Mouse (Mus musculus) layer of hippocampus, adult 18-20 months (tissue): ENCODE data around the gene Mmp13. TPM values are rescaled to one million over a fixed set of nuclear protein-coding genes. Genes with fewer than 3 reads are reported as not detected.
"Not testable (repeated sequence)": the region's sequence is repeated elsewhere in the genome, so short reads cannot be mapped to it uniquely, and the experiment has no call there.

Experiments
- DNase-seq, 2 experiments: peaks; one replicate each; pipeline ENCODE4 v3.0.0; 2022; ENCODE audit warnings: low spot score in 2 of 2
- long read RNA-seq: library from polyadenylated mRNA; stranded (forward); transcript quantifications from one replicate; pipeline ENCODE4 v2.0.0, GENCODE M21; 2021
- total RNA-seq, 2 experiments: library from RNA; stranded (reverse); gene quantifications; 2 replicates each; pipeline ENCODE4 v1.2.3; 2021

Mmp13 gene
- not detected for total RNA-seq
- long read RNA-seq: 0 reads

GRCm38 (mm10) chr9:7272214-7272613 lies at the start of gene Mmp13:
Mmp13 (plus strand) TSS chr9:7272514.
- DNase-seq: no peak

GRCm38 (mm10) chr9:7238619-7239018 lies 33.7 kb upstream of the Mmp13 start:
- no peak for DNase-seq

- DNase-seq: no peak
Measured at GRCm38 (mm10) chr9:7239967-7240366, 32.3 kb upstream of the Mmp13 start.

- DNase-seq: no peak
Measured at GRCm38 (mm10) chr9:7252797-7253654, 19.3 kb upstream of the Mmp13 start.

- DNase-seq: no peak
Measured at GRCm38 (mm10) chr9:7261667-7262066, 10.6 kb upstream of the Mmp13 start.

DNA sequence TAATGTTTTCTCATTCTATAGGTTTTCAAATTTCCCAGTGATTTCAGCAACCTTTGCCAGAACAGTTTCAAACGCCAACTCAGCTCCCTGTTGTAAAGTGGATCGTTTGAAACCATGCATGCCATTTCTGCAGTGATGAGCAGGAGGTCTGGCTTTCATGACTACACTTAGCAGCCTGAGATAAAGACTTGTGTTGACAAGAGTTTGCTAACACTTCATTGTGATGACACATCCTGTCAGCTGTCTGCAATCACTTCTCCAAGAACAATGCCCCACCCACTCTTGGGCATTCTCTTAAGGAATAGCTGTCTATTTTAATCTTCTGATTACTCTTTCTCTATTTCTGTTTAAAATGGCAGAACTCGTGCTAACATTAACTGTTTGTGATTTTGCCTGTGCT lies 2.2 kb upstream of the Mmp13 start:
- DNase-seq: peak in 1 of 2 experiments; percentile 11

GRCm38 (mm10) chr9:7282565-7283302 lies 10.4 kb downstream of the Mmp13 start:
- no peak for DNase-seq

DNA sequence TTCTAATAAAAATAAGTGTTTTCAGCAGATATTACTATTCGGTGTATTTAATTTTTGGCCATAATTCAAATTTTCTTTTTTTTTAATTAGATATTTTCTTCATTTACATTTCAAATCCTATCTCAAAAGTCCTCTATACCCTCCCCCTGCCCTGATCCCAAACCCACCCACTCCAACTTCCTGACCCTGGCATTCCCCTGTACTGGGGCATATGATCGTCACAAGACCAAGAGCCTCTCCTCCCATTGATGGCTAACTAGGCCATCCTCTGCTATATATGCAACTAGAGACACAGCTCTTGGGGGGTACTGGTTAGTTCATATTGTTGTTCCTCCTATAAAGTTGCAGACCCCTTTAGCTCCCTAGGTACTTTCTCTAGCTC lies 11.0 kb downstream of the Mmp13 start:
- DNase-seq: not testable (repeated sequence)

GRCm38 (mm10) chr9:7289501-7289900 lies 17.2 kb downstream of the Mmp13 start:
- no peak for DNase-seq

DNA sequence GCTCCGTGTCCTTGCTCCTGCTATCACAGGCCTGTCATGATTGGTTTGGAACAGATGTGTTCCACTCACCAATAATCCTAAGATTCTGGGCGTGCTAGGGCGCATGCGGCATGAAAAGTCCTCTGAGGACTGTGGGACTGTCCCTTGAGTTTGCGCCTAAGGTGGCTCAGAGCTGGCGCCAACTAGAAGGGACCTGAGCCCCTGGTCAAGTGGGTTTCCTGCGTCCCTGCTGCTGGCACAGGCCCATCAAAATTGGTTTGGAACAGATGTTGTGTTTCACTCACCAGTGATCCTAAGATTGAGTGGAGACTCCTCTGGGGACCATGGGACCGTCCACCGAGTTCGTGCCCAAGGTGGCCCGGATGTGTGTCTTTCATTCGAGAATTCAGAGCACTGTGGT lies 17.6 kb downstream of the Mmp13 start:
- DNase-seq: no peak

DNA sequence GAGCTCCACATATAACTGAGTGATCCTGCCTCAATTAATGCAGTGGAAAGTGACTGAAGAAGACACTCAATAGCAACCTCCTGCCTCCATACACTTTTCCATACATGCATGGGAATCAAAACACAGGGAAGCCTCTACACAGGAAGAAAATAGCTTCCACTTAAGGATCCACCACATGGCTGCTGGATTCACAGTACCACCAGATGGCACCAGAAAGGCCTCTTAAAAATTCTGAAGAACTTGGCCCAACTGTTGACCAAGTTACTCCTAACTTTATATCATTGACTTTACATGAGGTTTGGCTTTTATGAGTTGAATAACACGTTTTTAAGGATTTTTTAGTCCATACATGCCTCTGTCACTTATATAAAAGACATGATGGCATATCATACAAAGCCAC lies 19.8 kb downstream of the Mmp13 start:
- peak in 1 of 2 experiments; percentile 7 for DNase-seq

DNA sequence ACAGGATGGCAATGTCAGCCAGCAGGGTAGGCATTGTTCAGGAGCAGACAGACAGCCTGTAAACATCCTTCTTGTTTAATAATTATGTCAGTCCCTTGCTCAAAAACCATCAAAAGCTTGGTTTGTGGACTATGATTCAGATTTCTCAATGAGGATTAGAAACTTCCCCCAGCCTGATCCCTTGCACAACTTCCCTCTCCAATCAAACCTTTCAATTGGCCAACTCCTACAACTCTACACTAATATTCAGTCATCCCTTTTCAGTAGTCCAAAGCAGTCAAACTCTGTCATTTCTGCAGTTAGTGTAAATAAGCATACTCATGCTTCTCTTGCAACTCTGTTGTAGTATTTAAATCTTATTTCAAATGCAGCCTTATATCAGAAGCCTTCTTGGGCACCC lies 59.5 kb downstream of the Mmp13 start:
- no peak for DNase-seq

Other genes starting within 250 kb of the Mmp13 start
- 10 to 100 TPM; 28.0 to 29.4 TPM for gene Dync2h1, start 88.1 kb upstream of the Mmp13 start, total RNA-seq
- 10 to 100 TPM; 73.2 to 75.6 TPM for gene Dcun1d5, start 88.0 kb upstream of the Mmp13 start, total RNA-seq
- gene Mmp12, start 71.9 kb downstream of the Mmp13 start, total RNA-seq: not detected
- gene Mmp1b, start 115.5 kb downstream of the Mmp13 start, total RNA-seq: not detected
- not detected for gene Mmp3, start 173.3 kb downstream of the Mmp13 start, total RNA-seq
- gene Mmp10, start 229.8 kb downstream of the Mmp13 start, total RNA-seq: not detected